Mouse (Mus musculus): ENCODE measurements around the gene Igfbp7. TPM values are rescaled to one million over a fixed set of nuclear protein-coding genes. Genes with fewer than 3 reads are reported as not detected.

Gene Igfbp7
- total and polyA plus RNA-seq, 3 experiments, result 0.17 to 0.70 (median 0.35) TPM

DNA sequence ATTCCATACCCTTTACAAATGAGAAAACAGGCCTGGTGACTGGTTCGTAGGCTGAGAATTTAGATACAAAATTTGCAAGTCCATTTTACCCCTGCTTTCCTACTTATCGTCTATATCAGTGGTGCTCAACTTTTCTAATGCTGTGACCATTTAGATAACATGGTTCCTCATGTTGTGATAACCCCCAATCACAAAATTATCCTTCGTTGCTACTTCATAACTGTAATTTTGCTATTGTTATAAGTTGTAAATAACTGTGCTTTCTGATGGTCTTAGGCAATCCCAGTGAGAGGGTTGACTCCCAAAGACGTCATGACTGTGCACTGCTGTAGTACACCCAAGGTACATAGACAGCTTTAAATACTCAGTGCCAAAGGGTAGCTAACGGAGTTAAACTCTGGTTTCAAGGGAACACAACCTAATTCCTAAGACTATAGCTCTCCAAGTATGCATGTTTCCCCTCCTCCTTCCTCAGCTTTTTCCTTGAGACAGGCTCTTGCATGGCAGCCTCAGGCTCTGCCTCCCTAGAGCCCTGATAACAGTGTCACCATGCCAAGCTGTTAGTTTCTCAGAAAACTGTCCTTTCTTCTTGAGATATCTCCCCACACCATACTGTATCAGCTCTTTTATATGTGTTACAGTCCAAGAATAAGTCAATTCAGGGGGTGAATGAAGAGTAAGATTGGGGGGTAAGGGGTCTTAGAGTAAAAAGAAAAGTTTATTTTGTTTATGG is 99.9 kb downstream of the Igfbp7 start:
- H3K9ac ChIP-seq (ENCODE audit: insufficient read depth, low read depth), result peak overlapping the region; percentile 80
- dilution Hi-C loops (cut with MboI; ENCODE audit: extremely low pct_ligation_motif_present, extremely low pct_unique_long_range_greater_than_20kb, low sequenced_read_pairs), result no loop called here
- in situ Hi-C loops (cut with MboI; ENCODE audit: low pct_ligation_motif_present, low pct_unique_long_range_greater_than_20kb, low sequenced_read_pairs), result no loop called here

DNA sequence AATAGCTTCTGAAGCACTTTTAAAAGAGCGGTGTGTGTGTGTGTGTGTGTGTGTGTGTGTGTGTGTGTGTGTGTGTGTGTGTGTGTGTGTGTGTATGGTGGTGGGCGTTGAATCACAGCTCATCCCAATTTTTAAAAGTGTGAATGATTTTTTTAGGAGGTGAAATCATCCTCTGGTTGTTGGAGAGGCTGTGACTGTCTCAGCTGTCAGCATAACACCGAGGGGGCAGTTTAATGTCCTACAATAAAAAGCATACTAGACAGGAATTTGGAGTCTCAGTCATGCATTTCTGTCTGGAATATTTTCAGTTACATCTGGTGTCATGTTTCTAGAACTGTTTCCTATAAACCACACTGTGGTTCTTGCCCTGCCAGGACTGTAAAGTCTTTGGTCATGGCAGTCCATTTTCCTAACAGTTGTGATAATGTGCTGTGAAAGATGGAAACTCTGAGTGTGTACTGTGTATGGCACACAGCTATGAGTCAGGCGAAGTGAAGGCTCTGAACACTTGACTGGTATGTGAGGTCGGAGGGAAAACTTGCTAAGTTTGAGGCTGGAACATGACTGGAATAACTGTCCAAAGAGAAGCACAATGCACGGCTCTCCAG is 106.4 kb downstream of the Igfbp7 start:
- H3K9ac ChIP-seq (ENCODE audit: insufficient read depth, low read depth), result no peak overlapping the region

More for the DNA sequence above, 99.9 kb downstream of the Igfbp7 start:
- Histone ChIP-seq H3K27ac (ENCODE audit: insufficient read depth, low read depth) (no peak overlapping the region), H3K4me1 (ENCODE audit: control insufficient read depth in 1 of 2, insufficient read depth in 2 of 2) (peaks cover 7 to 44% of the 10 kb centered on the region in 2 experiments), H3K27me3 (replicated peaks) (no peaks in the 10 kb centered on the region), H3K36me3 (replicated peaks in 1 of 2; ENCODE audit: control insufficient read depth in 1 of 2, insufficient read depth in 1 of 2, low read length in 1 of 2) (peaks cover 21 to 46% of the 10 kb centered on the region in 2 experiments), H3K9me3 (replicated peaks; ENCODE audit: low read length) (no peaks in the 10 kb centered on the region), H3K4me2 (ENCODE audit: insufficient read depth, low read depth, poor library complexity, severe bottlenecking) (peak overlapping the region; percentile 88), H3K79me2 (replicated peaks; ENCODE audit: control insufficient read depth, extremely low read depth, insufficient read depth, poor library complexity, severe bottlenecking) (peaks cover 61% of the 10 kb centered on the region), H3K4me3 (replicated peaks in 1 of 3; ENCODE audit: low read depth in 2 of 3, low read length in 2 of 3, poor library complexity in 1 of 3) (peak overlapping the region; percentile 93 to 96 (median 96))
- TF ChIP-seq MXI1 (IDR thresholded peaks at IDR 0.05; ENCODE audit: low read depth, low read length), result no peak
- TF ChIP-seq UBTF (IDR thresholded peaks at IDR 0.05; ENCODE audit: low read depth, low read length), result no peak
- no peak for TF ChIP-seq ELF1 (IDR thresholded peaks at IDR 0.05; ENCODE audit: low read depth, low read length)
- TF ChIP-seq MAZ (IDR thresholded peaks at IDR 0.05; ENCODE audit: low read depth, low read length), result no peak
- no peak for TF ChIP-seq MAFK (IDR thresholded peaks at IDR 0.05; ENCODE audit: insufficient replicate concordance, low read length)
- TF ChIP-seq HCFC1 (IDR thresholded peaks at IDR 0.05; ENCODE audit: low read depth, low read length), result no peak
- TF ChIP-seq SIN3A (IDR thresholded peaks at IDR 0.05; ENCODE audit: low read length), result no peak
- TF ChIP-seq ZNF384 (IDR thresholded peaks at IDR 0.05; ENCODE audit: low read depth, low read length), result no peak
- no peak for TF ChIP-seq JUN (IDR thresholded peaks at IDR 0.05; ENCODE audit: insufficient read depth, low read depth, low read length)
- TF ChIP-seq POLR2A (IDR thresholded peaks at IDR 0.05; ENCODE audit: low read depth, low read length), result no peak
- no peak for TF ChIP-seq JUND (conservative IDR thresholded peaks at IDR 0.05; ENCODE audit: low read depth, low read length)
- no peak for TF ChIP-seq CHD2 (IDR thresholded peaks at IDR 0.05; ENCODE audit: low read length)
- TF ChIP-seq NRF1 (IDR thresholded peaks at IDR 0.05; ENCODE audit: low read depth, low read length), result no peak
- no peak for DNase-seq (ENCODE audit: extremely low read depth)

More for the DNA sequence above, 106.4 kb downstream of the Igfbp7 start:
- in situ Hi-C loops (cut with MboI; ENCODE audit: low pct_ligation_motif_present, low pct_unique_long_range_greater_than_20kb, low sequenced_read_pairs) (loop anchor here (5.0 kb wide), 1 partner anchor 49 kb away; no protein-coding TSS in a partner anchor), dilution Hi-C loops (cut with MboI; ENCODE audit: extremely low pct_ligation_motif_present, extremely low pct_unique_long_range_greater_than_20kb, low sequenced_read_pairs) (no loop called here)
- TF ChIP-seq MAFK (IDR thresholded peaks at IDR 0.05; ENCODE audit: insufficient replicate concordance, low read length), result no peak
- TF ChIP-seq ETS1 (conservative IDR thresholded peaks at IDR 0.05; ENCODE audit: low read depth, low read length), result peak; percentile 75; the same call in 1 of the 2 replicates
- no peak for TF ChIP-seq SIN3A (IDR thresholded peaks at IDR 0.05; ENCODE audit: low read length)
- no peak for TF ChIP-seq ZNF384 (IDR thresholded peaks at IDR 0.05; ENCODE audit: low read depth, low read length)
- peak; percentile 56; the same call in 1 of the 2 replicates for TF ChIP-seq EP300 (IDR thresholded peaks at IDR 0.05; ENCODE audit: low read length)
- no peak for TF ChIP-seq ELF1 (IDR thresholded peaks at IDR 0.05; ENCODE audit: low read depth, low read length)
- peak; percentile 66 for TF ChIP-seq JUND (conservative IDR thresholded peaks at IDR 0.05; ENCODE audit: low read depth, low read length)
- no peak for TF ChIP-seq POLR2AphosphoS2 (IDR thresholded peaks at IDR 0.05; ENCODE audit: low read depth, low read length)
- TF ChIP-seq MEF2A (IDR thresholded peaks at IDR 0.05; ENCODE audit: borderline replicate concordance, low read depth, low read length), result peak; percentile 33; the same call in 1 of the 2 replicates
- no peak for TF ChIP-seq USF1 (IDR thresholded peaks at IDR 0.05; ENCODE audit: low read depth, low read length)
- 0 out of 2 replicates have a peak, but pooled peaks have one; percentile 45 for TF ChIP-seq MAX (IDR thresholded peaks at IDR 0.05; ENCODE audit: low read length)
- no peak for TF ChIP-seq NELFE (IDR thresholded peaks at IDR 0.05; ENCODE audit: low read depth, low read length)
- no peak for TF ChIP-seq KAT2A (IDR thresholded peaks at IDR 0.05; ENCODE audit: insufficient replicate concordance, low read length)
- no peak for TF ChIP-seq JUN (IDR thresholded peaks at IDR 0.05; ENCODE audit: insufficient read depth, low read depth, low read length)
- TF ChIP-seq RAD21 (IDR thresholded peaks at IDR 0.05; ENCODE audit: low read depth, low read length), result no peak
- TF ChIP-seq BHLHE40 (IDR thresholded peaks at IDR 0.05; ENCODE audit: low read depth, low read length), result peak; percentile 45; the same call in 1 of the 2 replicates
- TF ChIP-seq HCFC1 (IDR thresholded peaks at IDR 0.05; ENCODE audit: low read depth, low read length), result no peak
- 0 out of 2 replicates have a peak, but pooled peaks have one; percentile 15 for TF ChIP-seq IRF4 (IDR thresholded peaks at IDR 0.05; ENCODE audit: low read depth, low read length)
- Histone ChIP-seq H3K27ac (ENCODE audit: insufficient read depth, low read depth) (no peak overlapping the region), H3K27me3 (replicated peaks) (no peaks in the 10 kb centered on the region), H3K79me2 (replicated peaks; ENCODE audit: control insufficient read depth, extremely low read depth, insufficient read depth, poor library complexity, severe bottlenecking) (peaks cover 6% of the 10 kb centered on the region; the same call in 1 of the 2 replicates), H3K36me3 (replicated peaks in 1 of 2; ENCODE audit: control insufficient read depth in 1 of 2, insufficient read depth in 1 of 2, low read length in 1 of 2) (peaks cover 43 to 80% of the 10 kb centered on the region in 2 experiments), H3K4me3 (replicated peaks in 1 of 3; ENCODE audit: low read depth in 2 of 3, low read length in 2 of 3, poor library complexity in 1 of 3) (no peak overlapping the region), H3K9me3 (replicated peaks; ENCODE audit: low read length) (no peaks in the 10 kb centered on the region), H3K4me2 (ENCODE audit: insufficient read depth, low read depth, poor library complexity, severe bottlenecking) (no peak overlapping the region), H3K4me1 (ENCODE audit: control insufficient read depth in 1 of 2, insufficient read depth in 2 of 2) (peaks cover 0 to 35% of the 10 kb centered on the region in 2 experiments; a peak in 2 of 4 replicates)
- DNase-seq (ENCODE audit: extremely low read depth), result peak; percentile 48

All from CH12.LX (cell line).